Mouse (Mus musculus) retina, postnatal 1 day (tissue): ENCODE measurements around the gene Slc4a2.
A peak's percentile ranks its signal among the peaks of the same experiment; 100 is the strongest.

Experiments used
- DNase-seq: peaks from one replicate; pipeline ENCODE4 v3.0.0-alpha.2; 2012

The Slc4a2 gene

DNA sequence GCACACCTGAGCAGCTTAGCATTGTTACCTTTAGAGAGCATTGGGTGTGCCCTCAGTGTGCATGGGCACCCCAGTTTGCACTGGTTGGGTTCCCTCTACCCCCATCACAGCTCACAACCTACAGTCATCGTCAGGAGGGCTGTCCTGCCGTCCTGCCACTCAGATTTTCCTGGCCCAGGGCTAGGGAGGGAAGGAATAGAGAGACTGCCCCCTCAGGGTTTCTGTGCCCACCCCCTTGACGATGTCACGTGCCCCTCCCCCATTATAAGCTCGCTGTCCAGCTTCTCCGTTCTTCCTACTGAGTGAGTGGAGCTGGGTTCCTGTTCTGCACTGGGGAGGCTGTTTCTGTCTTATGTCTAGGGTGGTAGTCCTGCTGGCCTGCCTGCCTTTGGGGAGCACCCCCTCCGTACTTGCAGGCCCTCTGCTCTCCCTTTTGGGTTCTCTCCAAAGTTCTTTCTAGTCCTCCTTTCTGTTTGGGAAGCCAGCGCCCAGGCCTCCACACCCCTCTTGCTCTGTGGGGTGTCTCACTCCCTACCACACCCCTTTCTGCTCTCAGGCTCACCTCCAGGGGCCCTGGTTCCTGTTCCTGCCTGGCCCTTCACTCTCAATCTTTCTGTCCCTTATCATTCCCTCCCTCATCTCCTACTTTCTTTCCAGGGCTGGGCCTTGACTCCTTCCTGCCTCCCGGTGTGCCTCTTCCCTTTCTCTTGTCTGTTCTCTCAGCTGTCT lies 3.1 kb downstream of the Slc4a2 start:
- no peak for DNase-seq

GRCm38 (mm10) chr5:24427285-24427633 lies 3.6 kb downstream of the Slc4a2 start:
- no peak for DNase-seq

DNA sequence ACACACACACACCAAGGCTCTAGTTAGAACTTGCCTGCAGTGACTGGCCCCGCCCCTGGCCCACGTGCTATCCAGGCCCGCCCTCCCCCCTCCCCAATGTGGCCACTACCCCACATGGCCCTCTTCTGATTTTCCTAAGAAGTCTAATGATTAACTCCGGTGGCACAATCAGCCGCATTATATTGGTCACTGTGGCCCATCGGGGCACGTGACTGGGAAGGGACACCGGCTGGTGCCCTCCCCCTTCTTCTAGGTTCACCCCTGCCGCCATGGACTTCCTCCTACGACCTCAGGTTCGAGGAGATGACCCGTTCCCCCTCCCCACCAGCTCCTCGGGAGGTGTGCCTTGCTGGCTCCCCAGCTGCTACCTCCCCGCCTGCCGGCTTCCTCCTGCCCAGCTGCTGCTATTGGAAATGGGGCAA lies 4.4 kb downstream of the Slc4a2 start:
- DNase-seq: peak; percentile 62

- DNase-seq: no peak
Observed at GRCm38 (mm10) chr5:24428596-24428995, 5.0 kb downstream of the Slc4a2 start.

GRCm38 (mm10) chr5:24433993-24434392 lies 10.4 kb downstream of the Slc4a2 start:
- no peak for DNase-seq

- DNase-seq: no peak
Observed at GRCm38 (mm10) chr5:24441187-24441586, 17.6 kb downstream of the Slc4a2 start.

DNA sequence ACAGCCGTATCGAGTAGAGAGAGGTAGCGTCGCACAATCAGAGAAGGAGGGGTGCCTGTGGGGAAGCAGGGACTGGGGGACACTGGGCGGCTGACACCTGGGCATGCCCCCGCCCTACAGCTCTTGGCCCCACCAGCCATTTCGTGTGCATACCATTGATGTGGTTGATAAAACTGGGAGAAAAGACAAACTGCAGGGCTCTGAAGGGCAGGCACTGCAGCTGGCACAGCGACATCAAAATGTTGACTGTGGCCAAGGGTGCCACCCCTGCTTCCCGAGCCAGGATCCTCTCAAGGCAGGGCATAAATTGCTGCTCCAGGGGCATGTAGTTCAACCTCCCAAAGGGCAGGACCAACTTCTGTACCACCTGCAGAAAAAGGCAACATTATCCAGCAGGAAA lies 18.4 kb downstream of the Slc4a2 start:
- no peak for DNase-seq

- DNase-seq: no peak
Observed at GRCm38 (mm10) chr5:24443204-24443603, 19.6 kb downstream of the Slc4a2 start.

DNA sequence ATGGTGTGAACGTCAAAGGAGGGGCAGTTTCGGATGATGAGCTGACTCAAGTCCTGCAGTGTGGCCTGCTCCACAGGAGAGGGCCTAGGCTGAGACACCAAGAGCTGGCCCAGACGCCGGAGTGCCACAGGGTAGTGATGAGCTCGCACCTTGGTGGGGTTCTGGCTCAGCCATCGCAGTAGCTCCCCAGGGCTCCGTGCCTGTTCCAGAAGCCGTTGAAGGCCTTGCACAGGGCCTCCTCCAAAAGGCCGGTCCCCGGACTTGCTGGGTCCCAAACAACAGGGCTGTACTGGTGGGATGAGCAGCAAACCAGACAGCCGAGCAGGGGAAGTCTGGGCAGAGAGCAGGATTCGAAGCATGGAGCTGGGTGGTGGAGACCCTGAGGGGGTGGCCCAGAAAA lies 20.3 kb downstream of the Slc4a2 start:
- DNase-seq: no peak

DNA sequence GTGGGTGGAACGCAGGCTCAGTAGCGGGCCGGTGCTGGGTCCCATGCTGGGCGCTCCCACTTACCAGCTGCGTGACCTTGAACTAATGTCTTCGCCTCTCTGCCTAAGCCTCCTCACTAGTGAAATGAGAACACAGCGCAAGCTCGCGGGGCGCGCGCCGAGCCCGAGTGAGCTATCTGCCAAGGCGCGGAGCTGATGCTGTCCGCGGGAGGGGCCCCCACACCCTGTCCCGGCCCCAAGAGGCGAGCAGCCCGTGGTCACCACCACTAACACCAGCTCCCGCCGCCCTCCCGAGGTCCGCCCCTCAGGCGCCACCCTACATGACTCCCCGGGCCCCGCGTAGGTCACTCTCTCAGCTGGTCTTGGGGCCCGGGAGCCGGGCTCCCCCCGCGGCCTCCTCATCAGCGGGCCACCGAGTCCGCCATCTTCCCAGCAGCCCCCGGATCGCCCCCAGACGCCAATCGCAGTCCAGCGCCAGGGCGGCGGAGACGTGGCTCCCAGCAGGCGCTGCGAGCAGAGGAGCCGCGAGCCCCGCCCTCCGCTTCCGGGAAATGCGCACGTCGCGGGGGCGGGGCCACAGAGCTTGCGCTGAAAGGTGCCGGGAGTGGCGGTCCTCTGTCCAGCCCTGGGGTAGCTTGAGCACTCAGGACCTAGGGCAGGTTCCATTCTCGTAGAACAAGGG lies 21.2 kb downstream of the Slc4a2 start, which contains the start of gene Fastk:
Fastk (minus strand) TSS at position 542 of the 682 bp plus-strand sequence.
- DNase-seq: peak; percentile 96

DNA sequence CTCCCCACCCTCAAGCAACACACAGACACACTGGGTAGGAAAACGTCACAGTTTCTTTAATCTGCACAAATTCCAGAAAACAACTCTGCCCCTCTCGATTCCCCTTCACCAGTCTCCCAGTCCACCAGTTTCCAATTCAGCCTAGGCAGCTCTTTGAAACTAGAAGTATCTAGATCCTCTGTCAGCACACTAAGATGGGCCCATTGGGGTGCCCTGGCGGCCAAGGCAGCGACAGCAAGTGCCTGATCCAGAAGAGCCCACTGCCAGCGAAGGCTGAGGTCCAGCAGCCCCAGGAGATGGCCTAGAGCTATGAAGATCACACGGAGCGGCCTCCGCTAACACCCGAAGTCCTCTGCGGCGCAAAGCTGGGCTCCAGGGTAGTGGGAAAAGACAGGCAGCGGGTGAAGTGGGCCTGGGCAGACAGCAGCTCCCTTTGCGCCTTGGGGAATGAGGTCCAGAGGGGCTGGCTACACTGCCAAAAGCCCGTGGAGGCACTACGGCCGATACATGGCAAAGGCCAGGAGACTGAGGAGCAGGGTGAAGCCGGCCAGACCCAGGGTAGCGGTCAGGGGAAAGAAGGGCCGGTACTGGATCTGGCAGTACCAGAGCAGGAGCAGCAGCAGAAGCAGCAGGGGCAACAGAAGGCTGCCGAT lies 21.9 kb downstream of the Slc4a2 start:
- DNase-seq: no peak

- no peak for DNase-seq
Observed at GRCm38 (mm10) chr5:24446630-24447029, 23.0 kb downstream of the Slc4a2 start.

DNA sequence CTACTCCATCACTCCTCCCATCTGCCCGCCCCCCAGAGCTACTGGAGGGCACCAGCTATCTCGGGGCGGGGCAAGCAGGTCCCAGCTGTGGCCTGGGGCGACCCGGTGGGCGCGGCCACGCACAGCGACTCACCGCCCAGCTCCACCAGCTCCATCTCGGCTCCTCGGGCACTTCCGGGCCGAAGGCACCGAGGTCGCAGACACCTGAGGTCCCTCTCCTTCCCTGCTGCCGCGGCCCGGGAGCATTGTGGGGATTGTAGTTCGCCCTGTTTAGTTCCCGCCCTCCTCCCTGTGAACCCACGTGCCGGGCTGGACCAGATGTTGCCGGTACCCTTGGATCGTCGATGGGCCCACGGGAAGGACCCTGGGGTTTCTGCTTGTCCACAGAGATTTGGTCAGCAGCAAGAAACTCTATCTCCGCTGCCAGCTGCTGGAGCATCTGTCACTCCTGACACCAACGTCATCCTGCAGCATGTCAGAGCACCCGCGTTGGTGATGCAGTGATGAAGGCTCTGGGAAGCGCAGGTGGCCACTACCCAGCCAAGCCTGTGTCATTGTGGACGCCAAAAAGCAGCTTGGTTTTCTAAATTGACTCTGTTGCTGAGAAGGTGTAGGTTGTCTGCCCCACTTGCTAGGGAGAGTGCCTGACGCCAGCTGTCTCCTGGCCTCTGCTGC lies 24.1 kb downstream of the Slc4a2 start, which contains the start of gene Tmub1:
Tmub1 (minus strand) TSS at position 231 of the 675 bp plus-strand sequence.
- DNase-seq: peak; percentile 85

GRCm38 (mm10) chr5:24451264-24452029 lies 27.8 kb downstream of the Slc4a2 start:
- peak; percentile 93 for DNase-seq

DNA sequence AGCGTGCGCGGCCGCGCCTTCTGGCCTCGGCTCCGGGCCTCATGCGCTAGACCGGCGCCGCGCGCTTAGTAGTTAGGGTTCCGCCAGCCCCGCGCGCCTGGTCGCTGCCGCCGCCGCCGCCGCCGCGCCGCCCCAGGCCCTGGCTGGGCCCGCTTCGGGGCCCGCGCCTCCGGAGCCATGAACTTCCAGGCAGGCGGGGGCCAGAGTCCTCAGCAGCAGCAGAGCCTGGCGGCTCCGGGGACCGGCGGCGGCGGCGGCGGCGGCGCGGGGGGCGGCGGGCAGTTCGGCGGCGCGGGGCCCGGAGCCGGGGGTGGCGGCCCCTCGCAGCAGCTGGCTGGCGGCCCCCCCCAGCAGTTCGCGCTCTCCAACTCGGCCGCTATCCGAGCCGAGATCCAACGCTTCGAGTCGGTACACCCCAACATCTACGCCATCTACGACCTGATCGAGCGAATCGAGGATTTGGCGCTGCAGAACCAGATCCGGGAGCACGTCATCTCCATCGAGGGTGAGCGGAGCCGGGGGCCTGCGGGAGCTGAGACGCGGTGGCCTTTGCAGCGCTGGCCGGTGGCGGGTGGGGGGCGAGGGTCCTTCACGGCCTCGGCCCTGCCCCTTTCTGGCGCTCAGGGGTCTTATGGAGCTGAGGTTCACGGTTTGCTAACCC lies 28.5 kb downstream of the Slc4a2 start, which contains the start of gene Agap3:
Agap3 (plus strand) TSS at position 148 of the 661 bp plus-strand sequence.
- peak; percentile 59 for DNase-seq

GRCm38 (mm10) chr5:24452691-24453233 lies 29.1 kb downstream of the Slc4a2 start:
- peak; percentile 62 for DNase-seq

GRCm38 (mm10) chr5:24453283-24453984 lies 29.8 kb downstream of the Slc4a2 start:
- DNase-seq: peak; percentile 84

DNA sequence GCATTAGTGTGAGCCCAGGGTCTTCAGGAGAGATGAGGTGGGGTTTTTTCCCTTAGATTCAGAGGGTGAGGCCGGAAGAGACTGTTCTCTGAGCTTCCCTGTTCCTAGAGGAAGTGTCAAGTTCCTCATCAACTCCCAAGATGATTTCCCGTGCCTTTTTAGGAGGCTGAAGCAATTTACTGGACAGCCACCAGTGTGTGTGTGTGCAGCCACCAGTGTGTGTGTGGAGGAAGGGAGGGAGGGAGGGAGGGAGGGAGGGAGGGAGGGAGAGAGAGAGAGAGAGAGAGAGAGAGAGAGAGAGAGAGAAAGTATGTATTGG lies 30.3 kb downstream of the Slc4a2 start:
- no peak for DNase-seq

DNA sequence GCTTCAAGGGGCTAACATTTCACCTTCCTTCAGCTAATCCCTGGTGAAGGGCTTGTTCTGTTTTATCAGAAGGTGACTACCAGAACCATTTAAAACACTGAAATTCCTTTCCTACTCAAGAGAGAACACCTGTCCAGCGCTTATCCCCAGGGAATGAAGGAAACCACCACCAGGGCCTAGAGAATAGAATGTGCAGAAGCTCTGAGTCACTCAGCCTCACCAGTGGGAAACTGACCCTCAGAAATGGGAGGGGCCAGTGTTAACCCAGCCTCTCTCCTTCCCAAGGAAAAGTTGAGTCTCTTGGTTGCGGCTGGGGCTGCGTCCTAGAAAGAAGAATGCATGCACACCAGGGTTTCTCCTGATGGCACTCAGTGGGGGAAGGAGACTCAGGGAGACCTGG lies 31.4 kb downstream of the Slc4a2 start:
- no peak for DNase-seq

GRCm38 (mm10) chr5:24455613-24456012 lies 32.0 kb downstream of the Slc4a2 start:
- no peak for DNase-seq

- DNase-seq: peak; percentile 57
Observed at GRCm38 (mm10) chr5:24466762-24467161, 43.1 kb downstream of the Slc4a2 start.
